Mouse (Mus musculus) liver, postnatal 0 days (tissue): ENCODE data around the gene Zfp518a. TPM values are rescaled to one million over a fixed set of nuclear protein-coding genes. Genes with fewer than 3 reads are reported as not detected.

Experiments used
- ATAC-seq: fragments of 200-750 bp; cut with Nextera tagmentation; 2 replicates; pipeline ENCODE4 v1.8.0; 2017; ENCODE audit warnings: mild to moderate bottlenecking, moderate library complexity
- DNase-seq: peaks from one replicate; pipeline ENCODE4 v3.0.0-alpha.2; 2016
- H3K27ac ChIP-seq: fragments of 300-500 bp; sonication (generic); 2 replicates; pipeline ENCODE4 v1.5.1; 2014; ENCODE audit warnings: antibody characterized with exemption, moderate library complexity, mild to moderate bottlenecking, low read depth
- H3K27me3 ChIP-seq: fragments of 300-500 bp; sonication (generic); 2 replicates; pipeline ENCODE4 v1.6.1; 2014; ENCODE audit warnings: low read length, control low read depth, mixed read lengths; ENCODE audit not compliant: insufficient read depth
- H3K36me3 ChIP-seq: fragments of 300-500 bp; sonication (generic); replicated peaks from 2 replicates; pipeline ENCODE4 v1.6.1; 2014; ENCODE audit warnings: mild to moderate bottlenecking, control low read depth, low read length, moderate library complexity, mixed read lengths; ENCODE audit not compliant: insufficient read depth
- H3K4me1 ChIP-seq: fragments of 300-500 bp; sonication (generic); 2 replicates; pipeline ENCODE4 v1.6.1; 2014; ENCODE audit warnings: antibody characterized with exemption, mild to moderate bottlenecking, control low read depth; ENCODE audit not compliant: insufficient read depth
- H3K4me2 ChIP-seq: fragments of 300-500 bp; sonication (generic); 2 replicates; pipeline ENCODE4 v1.6.1; 2014; ENCODE audit warnings: low read depth, mild to moderate bottlenecking, low read length, moderate library complexity, mixed read lengths
- H3K4me3 ChIP-seq: fragments of 300-500 bp; sonication (generic); 2 replicates; pipeline ENCODE4 v1.5.1; 2014; ENCODE audit warnings: low read depth, low read length
- H3K9ac ChIP-seq: fragments of 300-500 bp; sonication (generic); replicated peaks from 2 replicates; pipeline ENCODE4 v1.6.1; 2014; ENCODE audit warnings: mild to moderate bottlenecking, moderate library complexity
- H3K9me3 ChIP-seq: fragments of 300-500 bp; sonication (generic); 2 replicates; pipeline ENCODE4 v1.6.1; 2016; ENCODE audit warnings: mild to moderate bottlenecking, control low read depth, low read length, mixed read lengths
- CTCF ChIP-seq: sonication (generic); IDR thresholded peaks from 2 replicates; pipeline ENCODE4 v1.5.1; 2016; ENCODE audit warnings: antibody characterized with exemption, low read depth
- EP300 ChIP-seq: IDR thresholded peaks from 2 replicates; pipeline ENCODE4 v1.6.1; 2016; ENCODE audit warnings: antibody characterized with exemption, low read depth, mild to moderate bottlenecking
- WGBS: fragments of 180-500 bp; shearing (Covaris S2); extraction: QIAGEN DNeasy Blood & Tissue Kit; methylation state at CpG from one replicate; pipeline ENCODE4 v1.1.7; 2014; ENCODE audit not compliant: insufficient replicate concordance; 5-methylcytosine and 5-hydroxymethylcytosine counted together
- polyA plus RNA-seq: library from polyadenylated mRNA; unstranded; fragments of >200 nt; fragmentation: Nextera tagmentation; extraction: Ambion mirVana; gene quantifications from 2 replicates; pipeline ENCODE4 v1.2.1, GENCODE M21; 2015

Zfp518a gene
- 2.3 and 3.1 TPM in 2 replicates for polyA plus RNA-seq

GRCm38 (mm10) chr19:40894519-40895392 lies at the start of gene Zfp518a:
Zfp518a (plus strand) TSS chr19:40894705.
- Histone ChIP-seq H3K36me3 (no peaks in the 10 kb centered on the region), H3K9me3 (peaks cover 6% of the 10 kb centered on the region), H3K9ac (peak within 1 kb of the TSS; percentile 85), H3K4me1 (peaks cover 12% of the 10 kb centered on the region), H3K4me2 (peak within 1 kb of the TSS; percentile 90), H3K27me3 (peaks cover 12% of the 10 kb centered on the region; the same call in 1 of the 2 replicates), H3K4me3 (peak within 1 kb of the TSS; percentile 95), H3K27ac (peak within 1 kb of the TSS; percentile 95)
- peak; percentile 96 for ATAC-seq
- under 1% methylated on average over 70 of the region's 89 CpGs for whole genome bisulfite sequencing
- no peak for TF ChIP-seq CTCF
- no peak; the same call in 1 of the 2 replicates for TF ChIP-seq EP300
- peak; percentile 92 for DNase-seq

GRCm38 (mm10) chr19:40844731-40845130 lies 49.8 kb upstream of the Zfp518a start:
- Histone ChIP-seq H3K4me1 (no peaks in the 10 kb centered on the region), H3K4me2 (no peak overlapping the region), H3K4me3 (no peak overlapping the region), H3K27ac (no peak overlapping the region), H3K9ac (no peak overlapping the region), H3K9me3 (no peaks in the 10 kb centered on the region), H3K36me3 (peaks cover 30% of the 10 kb centered on the region), H3K27me3 (no peaks in the 10 kb centered on the region)
- TF ChIP-seq EP300 = no peak
- no peak for TF ChIP-seq CTCF
- no peak for DNase-seq
- no peak for ATAC-seq
- 85% methylated on average over 13 of the region's 13 CpGs for WGBS

GRCm38 (mm10) chr19:40849391-40849790 lies 45.1 kb upstream of the Zfp518a start:
- Histone ChIP-seq H3K27me3 (no peaks in the 10 kb centered on the region), H3K4me1 (no peaks in the 10 kb centered on the region), H3K4me3 (no peak overlapping the region), H3K36me3 (peaks cover 29% of the 10 kb centered on the region), H3K27ac (no peak overlapping the region), H3K4me2 (no peak overlapping the region), H3K9me3 (no peaks in the 10 kb centered on the region), H3K9ac (no peak overlapping the region)
- ATAC-seq (no peak), DNase-seq (no peak)
- TF ChIP-seq CTCF (no peak), EP300 (no peak)
- WGBS = 82% methylated on average over 12 of the region's 12 CpGs

GRCm38 (mm10) chr19:40859555-40859954 lies 35.0 kb upstream of the Zfp518a start:
- Histone ChIP-seq H3K4me2 (no peak overlapping the region), H3K27ac (no peak overlapping the region), H3K36me3 (no peaks in the 10 kb centered on the region), H3K27me3 (0 out of 2 replicates have a peak, but pooled peaks cover 2% of the 10 kb centered on the region), H3K9me3 (no peaks in the 10 kb centered on the region), H3K4me3 (no peak overlapping the region), H3K4me1 (no peaks in the 10 kb centered on the region), H3K9ac (no peak overlapping the region)
- 49% methylated on average over 4 of the region's 4 CpGs for WGBS
- TF ChIP-seq EP300 (no peak), CTCF (no peak)
- no peak for ATAC-seq
- DNase-seq = no peak

GRCm38 (mm10) chr19:40868284-40868683 lies 26.2 kb upstream of the Zfp518a start:
- no peak for DNase-seq

GRCm38 (mm10) chr19:40869425-40870105 lies 24.9 kb upstream of the Zfp518a start:
- no peaks in the 10 kb centered on the region for H3K9me3 ChIP-seq
- H3K9ac ChIP-seq = no peak overlapping the region
- no peaks in the 10 kb centered on the region for H3K36me3 ChIP-seq
- DNase-seq (no peak), ATAC-seq (no peak)
- H3K4me1 ChIP-seq = peaks cover 3% of the 10 kb centered on the region; the same call in 1 of the 2 replicates
- TF ChIP-seq CTCF = no peak
- TF ChIP-seq EP300 = no peak
- H3K27ac ChIP-seq = no peak overlapping the region
- no peak overlapping the region for H3K4me3 ChIP-seq
- no peak overlapping the region for H3K4me2 ChIP-seq
- 0 out of 2 replicates have a peak, but pooled peaks cover 3% of the 10 kb centered on the region for H3K27me3 ChIP-seq
- WGBS = 82% methylated on average over 3 of the region's 3 CpGs

More at GRCm38 (mm10) chr19:40868284-40868683, 26.2 kb upstream of the Zfp518a start:
- Histone ChIP-seq H3K36me3 (no peaks in the 10 kb centered on the region), H3K27me3 (0 out of 2 replicates have a peak, but pooled peaks cover 5% of the 10 kb centered on the region), H3K9me3 (no peaks in the 10 kb centered on the region), H3K4me1 (peaks cover 3% of the 10 kb centered on the region; the same call in 1 of the 2 replicates), H3K4me2 (no peak overlapping the region), H3K27ac (no peak overlapping the region), H3K9ac (no peak overlapping the region), H3K4me3 (no peak overlapping the region)
- no peak for ATAC-seq
- TF ChIP-seq EP300 (no peak), CTCF (no peak)
- 30% methylated on average over 5 of the region's 5 CpGs for WGBS
